Mouse (Mus musculus): ENCODE data around the gene Scaf1. TPM values are rescaled to one million over a fixed set of nuclear protein-coding genes. Genes with fewer than 3 reads are reported as not detected.
A peak's percentile ranks its signal among the peaks of the same experiment; 100 is the strongest.

Scaf1 gene
- 100 to 1,000 TPM; 164 to 171 (median 170) TPM for total RNA-seq (2022)

- DNase-seq (ENCODE audit: low spot score in 2 of 2), result peak; percentile 97 to 100
Observed at GRCm38 (mm10) chr7:45015957-45016612, at the start of gene Scaf1. Scaf1 (minus strand) TSS chr7:45016363.

GRCm38 (mm10) chr7:45062239-45062835 is 46.2 kb upstream of the Scaf1 start, which contains the start of the genes Nosip and Prrg2:
Nosip (plus strand) TSS chr7:45062429.
Prrg2 (minus strand) TSS chr7:45062677.
- DNase-seq (ENCODE audit: low spot score in 2 of 2), result peak; percentile 94 to 96

- no peak for DNase-seq (ENCODE audit: low spot score in 2 of 2)
Observed at GRCm38 (mm10) chr7:45061532-45062075, 45.4 kb upstream of the Scaf1 start.

DNA sequence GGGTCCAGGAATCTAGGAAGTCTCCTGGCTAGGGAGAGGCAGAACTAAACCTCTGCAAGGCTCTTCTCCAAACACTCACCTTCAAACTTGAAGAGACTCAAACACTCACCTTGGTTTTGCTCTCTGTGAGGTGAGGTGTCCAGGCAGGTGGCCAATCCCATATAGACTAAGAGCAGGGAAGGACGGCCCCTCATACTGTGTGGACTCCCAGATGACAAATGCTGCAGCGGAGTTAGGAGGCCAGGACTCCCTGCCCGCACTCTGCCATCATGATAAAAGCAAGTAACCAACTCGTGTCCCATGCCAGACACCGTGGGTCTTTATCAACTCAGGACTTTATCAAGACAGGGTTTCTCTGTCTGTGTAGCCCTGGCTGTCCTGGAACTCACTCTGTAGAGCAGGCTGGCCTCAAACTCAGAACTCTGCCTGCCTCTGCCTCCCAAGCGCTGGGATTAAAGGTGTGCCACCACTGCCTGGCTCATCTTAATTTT is 44.5 kb upstream of the Scaf1 start:
- no peak for DNase-seq (ENCODE audit: low spot score in 2 of 2)

DNA sequence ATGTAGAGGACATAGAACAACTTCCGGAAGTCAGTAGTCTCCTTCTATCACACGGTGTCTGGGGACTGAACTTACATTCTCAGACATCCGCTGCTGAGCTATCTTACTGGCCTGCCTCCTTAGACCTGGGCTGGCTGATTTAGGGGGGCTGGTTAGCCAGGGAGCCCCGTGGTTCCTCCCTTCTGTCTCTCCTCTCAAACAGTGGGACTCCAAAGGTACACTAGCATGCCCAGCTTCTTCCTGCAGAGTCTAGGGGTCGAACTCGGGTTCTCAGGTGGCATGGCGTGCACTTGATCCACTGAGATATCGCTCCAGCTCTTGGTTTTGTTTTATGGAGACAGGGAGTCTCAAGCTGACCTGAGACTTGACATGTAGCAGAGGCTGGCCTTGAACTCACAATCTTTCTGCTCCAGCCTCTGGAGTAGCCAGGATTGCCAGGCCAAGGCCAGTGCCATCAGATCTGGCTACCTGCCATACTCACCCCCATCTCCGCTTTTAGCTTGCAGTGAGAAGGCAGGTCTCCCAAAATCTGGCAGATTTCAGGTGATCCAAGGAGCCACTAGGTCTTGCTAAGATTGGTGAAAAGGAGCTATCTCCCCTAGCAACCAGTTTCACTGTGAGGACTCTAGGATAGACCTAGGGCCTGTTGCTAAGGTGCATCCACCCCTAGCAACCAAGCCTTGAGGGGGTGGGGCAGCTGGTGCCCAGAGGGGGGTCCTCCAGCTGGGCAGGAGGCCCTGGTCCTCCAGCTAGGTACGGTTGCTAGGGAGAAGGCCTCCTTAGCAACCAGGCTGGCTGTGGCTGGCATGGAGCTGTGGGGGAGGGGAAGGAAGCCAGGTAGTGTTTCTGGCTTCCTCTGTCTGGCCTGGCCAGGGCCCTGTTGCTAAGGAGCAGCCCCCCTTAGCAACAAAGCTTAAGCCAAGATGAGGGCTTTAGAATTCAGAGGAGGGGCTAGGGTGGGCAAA is 42.7 kb upstream of the Scaf1 start:
- no peak for DNase-seq (ENCODE audit: low spot score in 2 of 2)

DNA sequence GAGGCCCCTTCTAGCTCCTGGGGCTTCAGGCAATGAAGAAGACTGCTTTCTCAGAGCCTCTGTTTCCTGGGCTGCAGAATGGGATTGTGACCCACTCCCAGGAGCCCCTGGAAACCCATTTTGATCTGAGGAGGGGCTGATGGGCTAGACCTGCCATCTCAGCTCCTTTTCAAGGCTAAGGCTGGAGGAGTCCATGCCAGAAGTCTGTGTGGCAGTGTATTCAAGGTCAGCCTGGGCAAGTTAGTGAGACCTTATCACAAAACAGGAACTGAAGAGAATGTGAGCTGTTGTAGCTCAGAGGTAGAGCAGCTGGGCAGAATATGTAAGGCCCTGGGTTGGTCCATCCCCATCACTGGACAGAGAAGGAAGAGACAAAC is 40.8 kb upstream of the Scaf1 start:
- no peak for DNase-seq (ENCODE audit: low spot score in 2 of 2)

GRCm38 (mm10) chr7:45056329-45056971 is 40.3 kb upstream of the Scaf1 start:
- DNase-seq (ENCODE audit: low spot score in 2 of 2), result no peak

DNA sequence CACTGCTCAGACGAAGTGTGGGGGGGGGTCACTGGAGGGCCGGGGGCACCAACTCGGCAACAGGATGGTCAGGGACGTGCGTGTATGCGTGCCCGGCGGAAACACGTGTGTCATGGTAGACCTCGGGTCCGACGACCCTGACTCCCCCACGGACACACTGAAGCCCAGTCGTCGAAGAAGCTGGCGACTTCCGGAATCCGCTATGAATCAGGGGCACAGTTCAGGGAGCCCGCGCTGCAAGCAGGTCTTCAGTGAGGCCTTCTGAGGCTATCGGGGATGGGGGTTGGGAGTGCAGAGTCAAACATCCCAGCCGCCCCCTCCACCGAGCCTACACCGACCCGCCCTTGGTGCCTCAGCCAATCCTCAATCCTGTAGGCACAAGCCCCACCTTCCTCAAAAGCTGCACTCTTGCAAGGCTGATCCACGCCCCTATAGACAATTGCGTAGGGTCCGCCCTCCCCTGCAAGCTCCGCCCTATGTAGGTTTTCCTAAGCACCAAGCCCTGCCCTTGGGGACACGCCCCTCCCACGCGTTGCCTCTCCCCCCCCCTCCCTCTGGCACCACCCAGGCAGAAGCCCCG is 37.9 kb upstream of the Scaf1 start:
- DNase-seq (ENCODE audit: low spot score in 2 of 2), result peak; percentile 70 to 98

GRCm38 (mm10) chr7:45053117-45053930 is 37.2 kb upstream of the Scaf1 start:
- peak; percentile 58 to 70 for DNase-seq (ENCODE audit: low spot score in 2 of 2)

- no peak for DNase-seq (ENCODE audit: low spot score in 2 of 2)
Observed at GRCm38 (mm10) chr7:45052862-45053116, 36.6 kb upstream of the Scaf1 start, which contains the start of gene Prr12. Prr12 (minus strand) TSS chr7:45052881.

GRCm38 (mm10) chr7:45052181-45052861 is 36.2 kb upstream of the Scaf1 start:
- DNase-seq (ENCODE audit: low spot score in 2 of 2), result peak; percentile 46 to 66

GRCm38 (mm10) chr7:45051601-45051974 is 35.4 kb upstream of the Scaf1 start:
- no peak for DNase-seq (ENCODE audit: low spot score in 2 of 2)

- peak in 1 of 2 experiments; percentile 78 for DNase-seq (ENCODE audit: low spot score in 2 of 2)
Observed at GRCm38 (mm10) chr7:45050945-45051600, 34.9 kb upstream of the Scaf1 start.

GRCm38 (mm10) chr7:45048923-45049657 is 32.9 kb upstream of the Scaf1 start:
- DNase-seq (ENCODE audit: low spot score in 2 of 2), result no peak

GRCm38 (mm10) chr7:45048001-45048890 is 32.1 kb upstream of the Scaf1 start:
- no peak for DNase-seq (ENCODE audit: low spot score in 2 of 2)

DNA sequence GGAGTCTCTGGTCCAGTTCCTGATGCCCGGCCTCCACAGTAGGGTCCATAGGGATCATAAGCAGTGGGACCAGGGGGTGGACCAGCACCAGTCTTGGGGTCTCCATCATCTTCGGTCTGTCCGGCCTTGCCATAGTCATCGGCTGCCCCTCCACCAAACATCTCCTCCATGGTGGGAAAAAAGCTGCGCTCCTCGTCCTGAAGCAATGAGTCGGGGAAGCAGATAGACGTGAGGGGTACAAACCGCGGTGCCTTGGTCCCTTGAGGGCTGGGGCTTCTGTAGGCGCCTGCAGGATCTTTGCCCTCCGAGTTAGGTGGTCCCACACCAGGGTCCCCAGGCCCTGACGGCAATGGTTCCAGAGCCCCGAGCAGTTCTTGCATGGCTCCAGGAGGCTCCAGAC is 31.3 kb upstream of the Scaf1 start:
- no peak for DNase-seq (ENCODE audit: low spot score in 2 of 2)

DNA sequence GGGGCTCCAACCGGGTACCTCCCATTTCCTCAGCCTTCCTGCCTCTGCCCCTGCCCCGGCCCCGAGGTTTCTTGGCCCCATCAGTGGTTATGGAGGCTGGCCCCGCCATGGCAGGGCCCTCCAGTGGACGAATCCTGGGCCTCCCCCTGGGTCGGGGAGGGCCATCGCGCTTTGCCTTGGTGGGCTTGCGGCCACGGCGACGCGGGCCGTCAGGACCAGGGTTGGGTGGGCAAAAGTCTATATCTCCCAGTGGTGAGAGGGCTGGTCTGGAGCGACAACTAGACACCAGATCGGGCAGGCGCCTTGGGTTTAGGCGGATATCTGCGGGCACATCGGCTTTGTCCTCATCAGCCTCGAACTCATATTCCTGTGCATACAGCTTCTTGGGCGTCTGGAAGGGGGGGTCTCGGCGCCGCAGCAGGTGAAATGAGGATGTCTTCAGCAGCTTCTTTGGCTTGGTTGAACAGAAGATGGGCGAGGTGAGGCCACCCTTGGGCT is 30.7 kb upstream of the Scaf1 start:
- no peak for DNase-seq (ENCODE audit: low spot score in 2 of 2)

Measured in left cerebral cortex, adult 8-10 months (tissue).